Mouse (Mus musculus): ENCODE results near the gene Kirrel.
"Not testable (repeated sequence)": the region's sequence is repeated elsewhere in the genome, so short reads cannot be mapped to it uniquely, and the experiment has no call there.

Gene Kirrel

DNA sequence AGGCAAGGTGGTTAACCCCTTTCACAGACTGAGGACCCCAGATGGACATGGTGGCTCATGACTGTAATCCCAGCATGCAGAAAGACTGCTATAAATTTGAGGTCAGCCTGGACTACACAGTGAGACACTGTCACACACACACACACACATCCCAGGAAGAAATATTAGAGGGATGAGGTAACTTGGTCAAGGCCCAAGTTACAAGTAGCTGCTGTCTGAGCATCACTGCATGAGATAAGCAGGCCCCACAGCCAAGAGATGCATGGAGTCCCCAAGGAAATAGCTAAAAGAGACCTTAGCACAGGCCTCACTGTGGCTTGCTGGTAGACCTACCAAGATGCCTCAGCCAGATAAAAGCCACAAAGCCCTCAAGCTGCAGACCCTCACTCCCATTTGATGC is 39.6 kb downstream of the Kirrel start:
- no peak for DNase-seq (ENCODE audit: low read depth)

DNA sequence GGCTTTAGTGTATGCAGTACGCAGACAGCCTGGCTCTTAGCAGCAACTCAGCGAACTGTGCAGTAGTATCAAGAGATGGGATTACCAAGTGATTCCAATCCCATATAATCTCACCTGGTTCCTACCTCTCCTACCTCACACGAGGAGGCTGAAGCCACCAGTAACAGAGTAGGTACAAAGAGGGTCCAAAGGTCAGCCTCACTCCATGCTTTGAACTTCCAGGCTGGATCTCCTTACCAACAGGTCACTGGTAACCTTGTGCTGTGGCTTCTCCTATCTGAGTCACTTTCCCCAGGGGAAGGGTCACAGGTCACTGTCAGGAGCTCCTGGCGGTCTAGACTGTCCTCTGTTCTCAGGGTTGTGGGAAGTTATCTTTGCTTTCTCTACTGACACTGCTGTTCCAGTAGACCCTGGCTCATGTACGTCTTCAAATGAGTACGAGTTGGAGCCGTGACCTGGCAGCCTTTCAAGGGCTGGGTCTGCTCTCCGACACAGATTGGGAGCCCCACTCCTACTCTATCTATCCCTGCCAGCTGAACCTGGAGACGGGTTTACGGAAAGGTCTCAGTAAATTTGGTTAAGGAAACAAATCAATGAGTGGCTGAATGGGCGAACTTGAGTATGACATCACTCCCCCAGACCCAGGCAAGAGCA is 42.7 kb downstream of the Kirrel start:
- DNase-seq (ENCODE audit: low read depth), result no peak

DNA sequence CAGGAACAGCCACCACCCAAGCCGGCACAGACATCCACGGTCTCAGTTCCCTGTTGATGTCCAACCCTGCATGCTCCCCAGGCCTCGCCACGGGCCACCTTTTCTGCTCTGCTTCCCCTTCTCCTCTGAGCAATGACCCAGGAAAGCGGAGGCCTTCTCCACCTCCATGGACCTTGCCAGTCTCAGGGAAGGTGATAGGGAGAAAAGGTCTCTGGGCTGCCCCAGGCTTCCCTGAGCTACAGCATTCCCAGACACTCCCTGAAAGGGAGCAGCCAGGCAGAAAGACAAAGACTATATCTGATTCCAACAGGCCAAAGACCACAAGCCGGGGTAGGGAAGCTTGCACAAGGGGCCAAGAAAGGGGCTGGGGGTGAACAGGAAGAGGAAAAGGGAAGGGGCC is 43.6 kb downstream of the Kirrel start:
- no peak for DNase-seq (ENCODE audit: low read depth)

DNA sequence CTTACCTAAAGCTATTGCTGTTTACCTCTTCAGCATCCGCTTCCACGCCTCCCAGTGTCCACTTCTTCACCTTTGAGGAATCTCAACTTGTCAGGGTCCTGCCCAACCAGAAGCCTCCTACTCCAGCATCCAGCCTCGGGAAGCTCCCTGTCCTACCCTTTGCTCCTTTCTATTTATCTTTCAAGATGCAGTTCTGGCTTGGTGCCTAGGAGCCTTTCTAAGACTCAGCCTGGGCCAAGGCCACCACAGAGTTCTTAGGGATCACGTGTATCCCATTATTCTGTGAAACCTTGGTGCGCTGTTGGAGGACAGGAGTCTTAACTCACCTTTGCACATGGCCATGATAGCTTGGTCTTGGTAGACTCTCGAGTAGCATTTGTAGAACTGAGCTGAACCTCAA is 50.8 kb downstream of the Kirrel start:
- no peak for DNase-seq (ENCODE audit: low read depth)

DNA sequence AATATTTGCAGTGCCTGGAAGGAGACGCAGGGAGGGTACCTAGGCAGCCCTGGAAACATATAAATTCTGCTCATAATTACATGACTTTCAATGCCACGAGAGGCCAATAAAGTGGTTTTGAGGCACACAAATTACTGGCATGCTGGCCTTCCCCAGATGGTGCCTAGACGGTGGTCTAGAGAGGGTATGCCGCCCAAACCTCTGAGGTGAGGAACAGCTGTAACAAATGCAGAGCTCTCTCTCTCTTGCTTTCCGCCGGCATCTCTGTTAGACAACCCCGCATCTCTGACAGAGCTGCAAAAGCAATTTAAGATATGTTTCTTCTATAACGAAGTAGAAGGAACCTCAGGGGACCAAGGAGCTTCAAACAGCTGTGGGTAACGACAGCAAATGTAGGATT is 56.3 kb downstream of the Kirrel start:
- no peak for DNase-seq (ENCODE audit: low read depth)

DNA sequence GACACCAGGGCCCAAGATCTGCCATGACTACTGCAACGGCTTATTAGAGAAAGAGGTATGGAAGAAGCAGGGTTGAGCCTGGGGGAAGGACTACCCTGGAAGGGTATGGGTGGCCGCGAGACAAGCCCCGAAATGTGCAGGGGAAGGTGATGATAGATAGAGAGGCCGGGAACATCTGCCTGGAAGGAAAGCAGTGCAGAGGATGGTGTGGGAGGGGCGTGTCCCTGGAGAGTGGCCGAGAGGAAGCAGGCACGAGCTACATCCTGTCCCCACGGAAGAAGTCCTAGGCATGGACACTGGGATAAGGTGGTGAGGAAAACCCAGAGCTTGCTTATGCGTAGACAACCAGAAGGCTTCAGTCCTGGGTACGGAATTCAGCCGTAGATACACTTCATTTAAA is 56.9 kb downstream of the Kirrel start:
- DNase-seq (ENCODE audit: low read depth), result no peak

DNA sequence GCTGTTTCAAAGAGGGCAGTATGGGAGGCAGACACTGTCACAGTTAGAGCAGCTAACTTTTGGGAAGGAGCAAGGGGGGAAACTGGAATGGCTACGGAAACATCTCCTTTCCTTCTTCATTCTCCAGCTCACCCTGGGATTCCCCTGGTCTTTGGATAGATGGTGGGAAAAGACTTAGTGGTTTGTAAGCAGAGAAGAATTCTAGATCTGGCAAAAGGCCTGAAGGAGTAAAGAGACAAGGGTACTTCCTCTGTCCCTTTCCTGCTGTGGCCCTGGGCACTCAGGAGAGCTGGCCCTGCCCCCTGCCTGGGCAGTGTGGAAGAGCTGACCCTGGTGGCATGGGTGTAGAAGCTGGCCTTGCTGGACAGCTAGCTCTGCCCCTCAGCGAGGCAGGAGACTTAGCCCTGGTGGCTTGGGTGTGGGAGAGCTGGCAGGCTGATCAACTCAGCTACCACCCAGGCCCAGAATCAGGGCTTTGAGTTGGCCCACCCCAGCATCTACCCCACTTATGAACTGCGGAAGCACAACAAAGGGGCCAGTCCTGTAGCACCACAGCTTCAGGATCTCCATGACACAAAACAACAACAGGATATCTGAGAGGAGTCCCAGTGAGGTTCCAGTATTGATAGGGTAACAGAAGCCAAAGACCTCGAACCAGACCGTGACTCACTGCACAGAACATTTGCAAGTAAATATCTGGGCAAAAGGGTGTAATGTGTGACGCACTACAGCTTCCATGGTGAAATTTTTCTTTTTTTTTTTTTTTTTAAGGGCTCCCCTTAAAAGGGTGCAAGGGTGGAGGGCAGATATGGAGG is 58.6 kb downstream of the Kirrel start:
- no peak for DNase-seq (ENCODE audit: low read depth)

DNA sequence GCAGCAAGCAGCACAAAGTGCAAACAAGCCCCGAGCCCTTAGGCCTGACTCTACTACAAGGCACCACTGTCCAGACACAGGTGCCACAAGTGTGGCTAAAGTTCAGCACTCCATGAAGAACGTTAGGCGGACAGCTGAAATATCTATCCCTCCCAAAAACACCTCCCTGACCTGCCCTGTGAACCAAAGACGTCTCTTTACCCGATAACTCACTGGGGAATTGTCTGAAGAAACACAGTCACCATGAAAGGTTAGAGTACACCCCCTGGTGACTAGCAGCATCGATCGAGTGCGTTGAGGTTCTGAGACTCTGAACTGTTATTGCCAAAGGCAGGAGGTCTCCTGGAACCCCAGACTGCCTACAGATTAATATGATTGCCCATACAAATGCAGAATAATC is 59.3 kb downstream of the Kirrel start:
- no peak for DNase-seq (ENCODE audit: low read depth)

DNA sequence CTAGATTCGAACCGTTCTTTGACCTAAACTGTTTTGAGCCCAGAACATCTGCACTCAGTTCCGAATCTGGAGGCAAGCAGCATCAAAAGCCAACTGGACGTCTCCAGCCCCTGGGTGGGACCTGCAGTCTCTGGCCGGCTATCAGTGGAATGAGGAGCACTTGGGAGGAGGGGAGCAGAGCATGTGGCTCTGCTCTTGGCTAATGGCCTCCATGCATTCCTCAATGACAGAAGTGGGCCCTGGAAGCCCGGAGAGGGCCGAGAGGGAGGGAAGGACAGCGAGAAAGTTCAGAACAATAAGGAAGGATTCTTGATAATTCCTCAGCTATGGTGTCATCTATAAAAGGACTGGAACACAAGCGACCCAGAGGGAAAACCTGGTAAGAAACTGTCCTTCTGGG is 59.7 kb downstream of the Kirrel start:
- DNase-seq (ENCODE audit: low read depth), result no peak

DNA sequence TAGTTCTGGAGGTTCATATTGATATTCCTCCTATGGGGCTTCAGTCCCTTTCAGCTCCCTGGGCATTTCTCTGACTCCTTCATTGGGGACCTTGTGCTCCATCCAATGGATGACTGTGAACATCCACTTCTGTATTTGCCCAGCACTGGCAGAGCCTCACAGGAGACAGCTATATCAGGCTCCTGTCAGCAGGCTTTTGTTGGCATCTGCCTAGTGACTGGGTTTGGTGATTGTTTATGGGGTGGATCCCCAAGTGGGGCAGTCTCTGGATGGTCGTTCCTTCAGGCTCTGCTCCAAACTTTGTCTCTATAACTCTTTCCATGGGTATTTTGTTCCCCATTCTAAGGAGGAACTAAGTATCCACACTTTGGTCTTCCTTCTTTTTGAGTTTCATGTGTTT is 60.7 kb downstream of the Kirrel start:
- DNase-seq (ENCODE audit: low read depth), result not testable (repeated sequence)

DNA sequence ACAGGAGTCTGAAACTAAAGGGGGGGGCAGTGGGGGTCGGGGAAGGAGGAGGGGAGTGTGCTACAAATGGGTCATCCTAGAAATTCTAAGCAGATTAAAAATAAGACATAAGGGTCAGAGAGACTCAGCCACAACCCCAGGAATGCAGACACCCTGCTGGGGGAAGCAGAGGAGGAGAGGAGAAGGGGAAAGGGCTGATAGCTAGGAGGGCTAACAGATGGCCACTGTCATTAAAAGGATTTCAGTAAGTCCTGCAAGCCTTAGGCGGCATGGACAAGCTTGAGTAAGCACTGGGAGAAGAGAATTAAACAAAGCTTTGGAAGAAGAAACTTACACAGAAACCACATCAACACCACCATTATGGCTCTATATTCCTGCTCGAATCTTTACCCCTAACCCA is 62.3 kb downstream of the Kirrel start:
- no peak for DNase-seq (ENCODE audit: low read depth)

DNA sequence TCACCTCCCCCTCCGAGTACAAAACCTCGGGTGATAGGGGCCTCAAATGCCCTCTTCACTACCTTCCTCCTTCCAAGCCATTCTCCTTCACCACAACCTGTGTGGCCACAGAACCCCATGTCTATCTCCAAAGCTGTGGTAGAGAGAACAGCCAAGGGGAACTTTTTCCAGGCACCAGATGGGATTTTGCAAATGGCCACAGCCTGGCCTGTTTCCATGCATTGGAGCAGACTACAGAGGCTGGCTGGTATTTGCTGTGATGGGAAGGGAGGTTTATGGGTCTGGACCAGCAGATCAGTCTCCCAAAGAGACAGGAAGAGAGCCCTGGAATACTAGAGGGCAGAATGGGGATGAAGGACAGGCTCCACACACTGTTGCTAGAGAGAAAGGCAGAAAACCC is 69.7 kb downstream of the Kirrel start:
- DNase-seq (ENCODE audit: low read depth), result no peak

DNA sequence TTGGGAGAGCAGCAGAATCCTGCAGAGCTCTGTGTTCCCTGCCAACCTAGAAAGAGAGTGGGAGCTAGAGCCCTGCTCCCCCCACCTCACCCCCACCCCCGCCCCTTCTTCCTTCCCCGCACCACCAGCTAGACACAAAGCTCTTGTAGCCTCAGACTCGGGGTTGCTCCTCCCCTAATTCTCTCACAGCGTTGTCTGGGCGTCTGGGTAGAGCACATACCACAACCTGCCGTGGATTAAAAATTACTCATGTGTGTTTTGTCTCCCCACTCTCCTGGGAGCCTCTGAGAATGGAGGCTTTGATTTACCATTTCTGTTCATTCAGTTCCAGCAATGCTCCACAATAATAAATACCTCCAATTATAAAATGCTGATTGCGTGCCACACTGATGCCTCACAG is 72.2 kb downstream of the Kirrel start:
- no peak for DNase-seq (ENCODE audit: low read depth)

DNA sequence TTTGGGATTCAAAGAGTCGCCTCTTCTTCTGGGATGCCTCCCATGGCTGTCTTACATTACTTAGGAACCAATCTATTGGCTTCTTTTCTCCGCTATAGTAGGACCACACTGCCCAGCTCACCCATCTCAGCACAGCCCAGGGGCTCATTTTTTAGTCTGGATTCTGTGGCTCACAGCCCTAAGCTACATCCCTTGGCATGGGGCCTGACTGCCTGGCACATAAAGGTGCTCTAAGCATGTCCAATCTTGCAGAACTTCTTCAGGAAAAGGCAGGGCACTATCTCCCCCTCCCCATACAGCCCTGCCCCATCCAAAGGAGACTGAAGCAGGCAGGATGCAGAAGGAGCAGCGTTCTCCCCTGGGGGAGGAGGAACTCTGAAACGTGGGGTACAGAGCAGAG is 73.6 kb downstream of the Kirrel start:
- no peak for DNase-seq (ENCODE audit: low read depth)

DNA sequence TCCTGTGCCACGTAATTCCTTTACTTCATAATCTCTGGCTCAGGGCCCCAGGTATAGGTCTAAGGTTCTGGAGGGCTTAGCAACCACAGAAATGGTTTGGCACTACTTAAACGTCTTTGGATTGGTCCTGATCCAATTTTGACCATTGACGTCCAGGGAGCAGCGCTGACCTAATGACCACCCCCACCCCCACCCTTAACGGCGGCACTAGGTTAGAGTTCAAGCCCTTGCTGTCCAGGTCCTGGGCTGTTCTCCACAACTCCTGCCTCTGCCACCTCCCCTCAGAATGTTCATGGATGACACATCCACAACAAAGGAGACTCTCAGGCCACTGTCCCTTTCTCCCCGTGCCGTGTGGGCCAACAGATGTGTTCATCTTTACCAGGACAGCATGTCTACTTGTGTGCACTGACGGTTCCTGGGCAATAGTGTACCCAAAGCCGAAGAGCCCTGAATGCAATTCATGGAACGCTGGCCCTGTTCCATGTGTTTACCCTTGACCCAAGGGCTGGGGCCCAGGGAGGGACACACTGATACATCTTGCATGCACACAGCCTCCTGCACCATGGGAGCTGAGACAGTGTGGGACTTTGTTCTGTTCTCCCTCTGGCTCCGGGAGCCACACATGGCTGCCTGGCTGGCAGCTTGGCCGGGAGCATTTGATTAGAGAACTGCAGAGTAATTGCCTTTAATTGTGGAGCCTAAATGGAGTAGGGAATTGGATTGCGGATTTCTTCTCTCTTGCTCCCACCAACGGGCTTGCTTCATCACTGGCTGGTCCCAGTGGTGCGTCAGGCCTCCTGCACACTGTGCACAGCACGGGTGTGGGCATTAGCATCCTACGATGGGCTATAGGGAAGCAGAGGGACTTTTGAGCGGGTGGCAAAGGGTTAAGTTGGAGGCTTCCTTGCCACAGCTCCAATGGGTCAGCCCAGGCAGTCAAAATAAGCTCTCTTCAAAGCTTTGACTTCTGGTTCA is 76.3 kb downstream of the Kirrel start:
- DNase-seq (ENCODE audit: low read depth), result no peak

DNA sequence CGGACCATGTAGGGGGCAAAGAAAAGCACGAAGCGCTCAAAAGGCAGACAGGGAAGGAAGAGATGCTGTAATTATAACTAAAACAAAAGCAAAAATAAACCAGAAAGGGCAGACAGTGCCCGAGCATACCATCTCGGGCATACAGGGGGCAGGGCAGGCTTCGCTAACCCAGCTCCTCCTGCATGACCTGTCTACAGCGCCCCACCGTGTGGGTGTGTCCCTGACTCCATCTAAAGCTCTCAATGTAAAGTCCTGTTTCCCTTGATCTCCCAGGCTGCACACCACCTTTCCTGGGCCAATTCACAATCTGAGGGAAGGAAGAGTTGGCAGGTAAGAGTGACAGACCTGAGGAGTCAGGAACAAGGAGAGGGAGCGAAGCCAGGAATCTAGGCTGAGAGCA is 77.3 kb downstream of the Kirrel start:
- DNase-seq (ENCODE audit: low read depth), result no peak

DNA sequence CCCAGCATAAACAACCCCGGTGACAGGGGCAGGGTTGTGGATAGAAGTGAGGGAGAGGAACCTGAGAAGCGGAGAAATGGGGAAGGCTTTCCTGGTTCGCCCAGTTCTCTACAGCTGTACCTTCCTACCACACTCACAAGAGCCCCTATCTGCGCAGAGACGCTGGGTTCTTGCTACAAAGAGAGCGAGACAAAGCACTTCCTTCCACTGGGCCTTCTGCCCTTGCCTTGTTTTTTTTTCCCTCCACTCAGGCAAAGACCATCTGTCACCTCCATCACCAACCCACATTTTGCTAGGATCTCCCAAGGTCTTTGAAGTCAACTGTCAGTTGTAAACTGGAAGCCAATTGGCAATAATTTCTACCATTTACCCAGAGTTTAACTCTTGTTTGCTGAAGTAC is 80.8 kb downstream of the Kirrel start:
- no peak for DNase-seq (ENCODE audit: low read depth)

DNA sequence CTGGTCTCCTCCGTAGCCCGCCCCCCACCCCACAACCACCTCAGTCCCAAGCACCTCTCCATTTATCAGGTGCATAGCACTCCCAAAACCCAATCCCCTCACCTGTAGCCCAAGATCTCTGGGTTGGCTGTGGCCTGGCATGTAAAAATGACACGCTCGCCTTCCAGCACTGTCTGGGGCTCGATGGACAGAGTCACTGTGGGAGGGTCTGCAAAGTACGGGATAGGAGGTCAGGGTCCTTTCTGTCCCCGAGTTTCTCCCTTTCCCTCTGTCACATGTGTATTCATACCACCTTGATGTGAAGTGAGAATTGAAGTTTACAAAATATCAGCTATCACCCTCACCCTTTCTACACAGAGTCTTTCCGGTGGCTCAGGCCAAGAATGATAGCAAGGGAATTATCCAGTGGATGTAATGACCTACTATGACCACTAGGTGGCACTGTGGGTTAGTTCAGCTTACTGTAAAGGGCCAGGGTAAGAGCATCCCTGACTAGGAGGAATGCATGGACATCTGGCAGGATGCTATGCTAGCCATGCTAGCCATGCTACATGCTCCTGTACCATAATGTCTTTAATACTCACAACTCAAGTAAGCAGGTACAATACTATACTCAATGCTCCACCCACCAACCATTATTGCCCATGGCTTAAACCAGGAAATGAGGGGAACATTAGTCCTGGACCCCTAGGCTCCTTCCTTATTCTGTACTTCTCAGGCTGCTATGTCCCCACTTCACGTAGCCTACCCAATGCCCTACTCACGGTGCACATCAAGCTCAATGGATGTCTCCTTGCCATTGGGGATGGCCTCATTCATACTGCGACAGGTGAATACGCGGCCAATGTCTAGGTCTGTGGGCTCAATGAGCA is 84.6 kb downstream of the Kirrel start:
- DNase-seq (ENCODE audit: low read depth), result peak; percentile 63

DNA sequence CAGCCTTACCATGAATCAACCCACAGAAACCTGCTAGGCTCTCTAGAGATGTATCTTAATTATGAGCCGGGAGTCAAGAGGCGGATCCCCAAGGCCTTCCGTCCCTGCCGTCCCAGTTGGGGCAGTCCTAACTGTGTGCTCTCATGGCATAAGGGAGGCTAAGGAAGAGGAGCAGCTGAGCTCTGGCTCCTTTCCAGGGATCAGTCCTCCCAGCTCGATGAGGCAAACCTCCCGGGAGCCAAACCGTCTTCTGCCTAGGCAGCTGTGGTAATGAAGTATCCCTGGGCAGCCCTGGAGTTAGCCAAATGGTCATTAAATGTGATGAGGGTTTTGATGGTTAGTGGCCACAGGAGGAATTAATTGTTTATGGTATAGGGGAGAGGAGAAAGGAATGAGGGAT is 87.4 kb downstream of the Kirrel start:
- DNase-seq (ENCODE audit: low read depth), result no peak

DNA sequence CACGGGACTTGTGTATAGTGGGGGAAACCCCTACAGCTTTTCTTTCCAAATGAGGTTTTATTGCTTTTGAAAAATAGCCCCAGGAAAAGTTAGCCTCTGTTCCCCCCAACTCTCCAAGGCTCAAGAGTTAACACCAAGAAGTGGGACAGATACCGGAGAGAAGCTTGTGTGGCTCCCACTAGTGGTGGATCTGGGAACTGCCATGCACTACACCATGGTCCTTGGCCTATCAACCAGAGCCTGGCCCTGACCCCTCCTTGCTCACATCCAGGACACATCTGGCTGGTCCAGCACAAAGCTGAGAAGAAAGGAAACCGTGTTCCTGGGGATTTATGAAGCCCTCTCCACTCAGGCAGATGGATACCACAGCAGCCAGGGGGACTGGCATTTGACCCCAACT is 92.3 kb downstream of the Kirrel start:
- DNase-seq (ENCODE audit: low read depth), result peak; percentile 21

DNA sequence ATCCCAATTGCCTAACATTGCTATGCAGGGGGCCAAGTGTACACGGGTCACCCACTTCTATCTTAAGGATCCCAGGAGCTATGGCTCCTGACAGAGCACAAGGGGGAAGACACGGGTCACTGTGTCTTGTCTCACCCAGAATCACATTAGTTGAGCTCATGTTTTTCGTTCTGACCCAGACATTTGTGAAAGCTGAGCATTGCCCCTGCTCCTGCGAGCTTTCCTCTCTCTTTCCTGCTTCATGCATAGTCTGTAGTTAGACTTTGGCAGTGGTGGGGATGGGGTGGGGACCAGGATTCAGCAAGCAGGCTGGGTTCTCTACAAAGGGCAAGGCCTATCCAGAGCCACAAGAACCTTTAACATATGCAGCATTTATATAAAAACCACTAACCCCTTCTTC is 94.8 kb downstream of the Kirrel start:
- DNase-seq (ENCODE audit: low read depth), result no peak

DNA sequence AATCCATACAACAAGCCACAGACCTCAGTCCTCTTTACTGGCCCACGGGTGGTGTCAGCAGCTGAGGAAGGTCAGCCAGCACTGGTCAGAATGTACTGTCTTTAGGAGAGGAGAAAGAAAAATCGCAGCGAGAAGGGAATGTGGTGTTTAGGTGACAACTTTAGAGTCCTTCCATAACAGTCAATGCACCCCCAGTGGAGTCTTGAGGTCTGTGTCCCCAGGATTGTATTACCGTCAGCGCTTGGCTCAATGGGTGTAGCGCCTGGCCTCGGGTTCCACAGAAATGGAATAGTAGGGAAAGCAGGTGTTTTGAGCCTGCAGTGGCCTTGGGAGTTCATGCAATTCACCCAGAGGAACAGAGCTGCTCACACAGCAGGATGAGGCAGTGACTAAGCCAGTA is 95.2 kb downstream of the Kirrel start:
- DNase-seq (ENCODE audit: low read depth), result no peak
